Mouse (Mus musculus): ENCODE measurements at regions not wholly inside any gene's neighbourhood (a gene's known extent, or its start where the extent isn't known, plus 50 kb on each side); places are given as distances from the start of the nearest gene placed in this dataset.

GRCm38 (mm10) chr13:36807961-36808360, 73.0 kb upstream of the Nrn1 start:
- intact Hi-C loops (cut with DNase I): no loop called here
- DNase-seq: no peak

- DNase-seq: no peak
- intact Hi-C loops (cut with DNase I): loop anchor here (2.0 kb wide), 1 partner anchor 523 kb away; no protein-coding TSS in a partner anchor
Measured at GRCm38 (mm10) chr13:36789360-36789759, 54.4 kb upstream of the Nrn1 start.

Data from left cerebral cortex, postnatal 4 days (tissue).